Mouse (Mus musculus) embryonic fibroblast, embryonic 13.5 days (primary cell): Measurements from ENCODE around the gene Gm19684.
"Not testable (repeated sequence)": the region's sequence is repeated elsewhere in the genome, so short reads cannot be mapped to it uniquely, and the experiment has no call there.

Experiments
- CTCF ChIP-seq: IDR thresholded peaks from 2 replicates; pipeline ENCODE4 v1.5.1; 2011; ENCODE audit warnings: mild to moderate bottlenecking, control low read depth, low read length, moderate library complexity, borderline replicate concordance; ENCODE audit not compliant: insufficient read depth
- POLR2A ChIP-seq: IDR thresholded peaks from 2 replicates; pipeline ENCODE4 v1.6.1; 2011; ENCODE audit warnings: low read depth, mild to moderate bottlenecking, control low read depth, low read length, moderate library complexity

DNA sequence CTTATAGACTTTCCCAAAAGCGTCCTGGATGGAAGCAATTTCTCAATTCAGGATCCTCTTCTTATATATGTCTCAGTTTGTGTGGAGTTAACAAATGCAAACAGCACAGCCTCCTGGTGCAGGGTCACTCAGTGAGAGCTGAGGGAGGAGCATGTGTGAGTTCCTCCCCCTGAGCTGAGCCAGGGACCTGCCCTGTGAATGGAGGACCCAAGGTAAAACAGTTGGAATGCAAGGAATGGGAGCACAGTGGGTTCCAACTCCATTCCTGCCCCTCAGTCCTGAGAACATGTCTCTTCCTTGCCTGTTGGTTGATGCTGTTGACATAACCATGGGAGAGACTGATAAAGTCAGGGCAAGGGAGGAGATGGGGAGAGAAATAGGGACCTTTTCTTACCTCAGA lies 47.6 kb downstream of the Gm19684 start:
- TF ChIP-seq CTCF, POLR2A: not testable (repeated sequence)
